Mouse (Mus musculus): ENCODE results near the gene Gm20388.

DNA sequence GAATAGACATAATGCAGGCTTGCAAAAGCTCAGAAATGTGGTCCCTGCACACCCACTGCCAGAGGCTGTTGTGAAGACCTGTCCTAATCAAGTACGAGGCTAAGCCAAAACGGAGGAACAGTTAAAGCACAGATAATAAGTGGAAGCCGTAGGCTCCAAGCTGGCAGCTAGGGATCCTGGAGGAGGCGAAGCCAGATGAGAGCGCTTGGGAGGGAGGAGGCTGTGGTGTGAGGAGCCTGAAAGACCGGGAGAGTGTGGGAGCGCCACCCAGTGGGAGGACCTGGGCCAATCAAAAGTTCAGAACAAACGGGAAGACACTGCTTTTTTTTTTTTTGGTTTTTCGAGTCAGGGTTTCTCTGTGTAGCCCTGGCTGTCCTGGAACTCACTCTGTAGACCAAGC, 3280.0 kb downstream of the Gm20388 start:
- no peak for TF ChIP-seq CTCF (IDR thresholded peaks at IDR 0.05; ENCODE audit: low read depth, low read length)
- no peak for TF ChIP-seq GATA2 (IDR thresholded peaks at IDR 0.05; ENCODE audit: borderline replicate concordance, low read depth, low read length)
- no peak for TF ChIP-seq POLR2AphosphoS5 (IDR thresholded peaks at IDR 0.05; ENCODE audit: insufficient replicate concordance, low read depth, low read length)
- TF ChIP-seq TAL1 (conservative IDR thresholded peaks at IDR 0.05; ENCODE audit: low read depth, low read length) = no peak

All from G1E (cell line).